In genomic region chr8:46740513-46741280, GRCm38 (mm10) we compare ENCODE assay signal across 8 mouse cellular contexts. TPM values are rescaled to one million over a fixed set of nuclear protein-coding genes. Genes with fewer than 3 reads are reported as not detected.
DNase-seq lines count a peak whose midpoint lies in the region; ATAC-seq and TF ChIP-seq lines count a peak whose summit lies in the region.

No protein-coding gene starts in this region.

- H3K27ac ChIP-seq in heart, embryonic 12.5 days (ENCODE audit: poor library complexity, severe bottlenecking): peak overlapping the region; percentile 92
- H3K27ac ChIP-seq in kidney, embryonic 16.5 days (ENCODE audit: low read length): peak overlapping the region; percentile 96
- peak overlapping the region; percentile 91 for H3K27ac ChIP-seq in liver, embryonic 12.5 days

- peak overlapping the region; percentile 86 for H3K4me3 ChIP-seq in heart, embryonic 12.5 days
- H3K4me3 ChIP-seq in kidney, embryonic 16.5 days (ENCODE audit: low read length): peak overlapping the region; percentile 93
- H3K4me3 ChIP-seq in liver, embryonic 12.5 days: peak overlapping the region; percentile 95
- peak overlapping the region; percentile 90 for H3K4me3 ChIP-seq in myocyte

- peak overlapping the region; percentile 98 for H3K9ac ChIP-seq in heart, embryonic 12.5 days
- H3K9ac ChIP-seq in kidney, embryonic 16.5 days (replicated peaks; ENCODE audit: low read length): peak overlapping the region; percentile 98
- H3K9ac ChIP-seq in liver, embryonic 12.5 days: peak overlapping the region; percentile 95

- no peaks in the 10 kb centered on the region for H3K36me3 ChIP-seq in heart, embryonic 12.5 days
- no peaks in the 10 kb centered on the region for H3K36me3 ChIP-seq in kidney, embryonic 16.5 days (ENCODE audit: insufficient read depth, low read length)
- H3K36me3 ChIP-seq in liver, embryonic 12.5 days: no peaks in the 10 kb centered on the region
- H3K36me3 ChIP-seq in myocyte (ENCODE audit: control insufficient read depth, insufficient read depth): no peaks in the 10 kb centered on the region

- H3K27me3 ChIP-seq in heart, embryonic 12.5 days (replicated peaks): no peaks in the 10 kb centered on the region
- H3K27me3 ChIP-seq in kidney, embryonic 16.5 days (ENCODE audit: insufficient read depth, low read length): no peaks in the 10 kb centered on the region
- no peaks in the 10 kb centered on the region for H3K27me3 ChIP-seq in liver, embryonic 12.5 days (replicated peaks)
- no peaks in the 10 kb centered on the region for H3K27me3 ChIP-seq in myocyte (ENCODE audit: control insufficient read depth, insufficient read depth, insufficient read length)

- peak; percentile 65 for DNase-seq in 3T3-L1 (ENCODE audit: low read depth, low spot score)
- DNase-seq in adrenal gland, postnatal 4 days (ENCODE audit: low spot score in 2 of 2): peak; percentile 35 to 57
- DNase-seq in spleen, postnatal 36 days (ENCODE audit: low spot score in 2 of 2): peak; percentile 77 to 79

- WGBS in heart, embryonic 12.5 days: under 1% methylated on average over 97 of the region's 97 CpGs
- under 1% methylated on average over 92 of the region's 97 CpGs for WGBS in kidney, embryonic 16.5 days
- WGBS in liver, embryonic 12.5 days (ENCODE audit: insufficient replicate concordance): under 1% methylated on average over 94 of the region's 97 CpGs

- peak; percentile 51 for ATAC-seq in erythroblast, adult 5-6 weeks (replicated peaks; ENCODE audit: low FRiP score, poor library complexity, severe bottlenecking)
- peak; percentile 71 for ATAC-seq in heart, embryonic 12.5 days (ENCODE audit: insufficient number of reproducible peaks, low FRiP score)
- ATAC-seq in kidney, embryonic 16.5 days (ENCODE audit: low FRiP score, low TSS enrichment): peak; percentile 76
- ATAC-seq in liver, embryonic 12.5 days: peak; percentile 74

- H3K4me1 ChIP-seq in heart, embryonic 12.5 days (replicated peaks): peaks cover 26% of the 10 kb centered on the region
- peaks cover 34% of the 10 kb centered on the region for H3K4me1 ChIP-seq in kidney, embryonic 16.5 days (ENCODE audit: insufficient read depth, low read length)
- H3K4me1 ChIP-seq in liver, embryonic 12.5 days: peaks cover 48% of the 10 kb centered on the region

- H3K4me2 ChIP-seq in heart, embryonic 12.5 days: peak overlapping the region; percentile 69
- peak overlapping the region; percentile 87 for H3K4me2 ChIP-seq in kidney, embryonic 16.5 days (replicated peaks; ENCODE audit: low read depth, low read length)
- peak overlapping the region; percentile 90 for H3K4me2 ChIP-seq in liver, embryonic 12.5 days
- H3K4me2 ChIP-seq in myocyte (ENCODE audit: low read depth): peak overlapping the region; percentile 65

- H3K79me2 ChIP-seq in myocyte (ENCODE audit: control insufficient read depth, insufficient read depth): peaks cover 53% of the 10 kb centered on the region

- TF ChIP-seq POLR2A in myocyte (IDR thresholded peaks at IDR 0.05; ENCODE audit: insufficient read length, low read depth): peak; percentile 52

- no peaks in the 10 kb centered on the region for H3K9me3 ChIP-seq in heart, embryonic 12.5 days (replicated peaks)
- peaks cover 7% of the 10 kb centered on the region; the same call in 1 of the 2 replicates for H3K9me3 ChIP-seq in kidney, embryonic 16.5 days (ENCODE audit: low read length)
- peaks cover 6% of the 10 kb centered on the region for H3K9me3 ChIP-seq in liver, embryonic 12.5 days (replicated peaks)

- peak overlapping the region; percentile 85 for H3ac ChIP-seq in myocyte (ENCODE audit: control insufficient read depth, insufficient read length)

TF ChIP-seq in myocyte, 11 proteins besides CTCF, POLR2A, EP300 and RAD21:
- no peak for TF ChIP-seq MAX (IDR thresholded peaks at IDR 0.05; ENCODE audit: low read depth)
- no peak for TF ChIP-seq SRF (IDR thresholded peaks at IDR 0.05; ENCODE audit: control insufficient read depth, insufficient read length, low read depth)
- no peak for TF ChIP-seq CEBPB (IDR thresholded peaks at IDR 0.05; ENCODE audit: insufficient read depth, poor library complexity, severe bottlenecking)
- no peak for TF ChIP-seq TCF12 (IDR thresholded peaks at IDR 0.05; ENCODE audit: insufficient read depth, poor library complexity, severe bottlenecking)
- no peak for TF ChIP-seq MYOG (IDR thresholded peaks at IDR 0.05; ENCODE audit: control insufficient read depth in 1 of 3, insufficient read depth in 1 of 3, insufficient read length in 2 of 3, low read depth in 2 of 3)
- TF ChIP-seq USF1 (IDR thresholded peaks at IDR 0.05; ENCODE audit: low read depth): no peak
- TF ChIP-seq POLR2AphosphoS2 (IDR thresholded peaks at IDR 0.05; ENCODE audit: insufficient read length, low read depth): no peak
- no peak for TF ChIP-seq E2F4 (IDR thresholded peaks at IDR 0.05; ENCODE audit: insufficient read depth)
- TF ChIP-seq REST (IDR thresholded peaks at IDR 0.05; ENCODE audit: insufficient read depth, insufficient read length): no peak
- TF ChIP-seq TCF3 (IDR thresholded peaks at IDR 0.05; ENCODE audit: insufficient read length, low read depth): no peak
- no peak for TF ChIP-seq MYOD1 (IDR thresholded peaks at IDR 0.05; ENCODE audit: control insufficient read depth in 1 of 3, insufficient read length in 2 of 3, low read depth in 2 of 3)

RNA-seq across cellular contexts. Expression of gene Irf2, which starts 1.2 kb away (rescaled TPM):
- 10 to 100 TPM; 56.2 to 62.9 TPM for total RNA-seq in adrenal gland, postnatal 4 days (2021)
- total RNA-seq in erythroblast, adult 5-6 weeks (2015; ENCODE audit: low replicate concordance): 44.7 and 89.5 TPM in 2 replicates
- total RNA-seq in erythroblast, adult 5-6 weeks (2017; ENCODE audit: low replicate concordance): 38.5 and 52.1 TPM in 2 replicates
- polyA plus RNA-seq in heart, embryonic 12.5 days (2016; fragmentation: Nextera tagmentation; extraction: Ambion mirVana): 12.5 and 14.9 TPM in 2 replicates
- polyA plus RNA-seq in kidney, embryonic 16.5 days (2015; fragmentation: Nextera tagmentation; extraction: Ambion mirVana): 19.2 and 21.5 TPM in 2 replicates
- polyA plus RNA-seq in liver, embryonic 12.5 days (2016; fragmentation: Nextera tagmentation; extraction: Ambion mirVana): 14.8 and 17.5 TPM in 2 replicates
- polyA plus RNA-seq in myocyte (2012; fragmentation: generic; extraction: Trizol): 8.8 TPM

Comparison
In these comparisons a context has a peak if more than half of its experiments do, and no peak if none do; other contexts are left out.
1. Peak in every context shown above with its lines: DNase-seq, ATAC-seq, H3K4me3 ChIP-seq and H3K27ac ChIP-seq.